Mouse (Mus musculus): Measurements from ENCODE around the gene 1700007K13Rik. TPM values are rescaled to one million over a fixed set of nuclear protein-coding genes. Genes with fewer than 3 reads are reported as not detected.

1700007K13Rik gene
- polyA plus RNA-seq, 1 experiment = 4.0 TPM

GRCm38 (mm10) chr2:28427226-28427625 is 38.9 kb downstream of the 1700007K13Rik start:
- no peak overlapping the region for H3K4me3 ChIP-seq (replicated peaks; ENCODE audit: insufficient read depth, low read depth, low read length)
- no peak for DNase-seq
- H3K27ac ChIP-seq (ENCODE audit: insufficient read depth, low read length) = no peak overlapping the region
- no peaks in the 10 kb centered on the region for H3K27me3 ChIP-seq (ENCODE audit: control insufficient read depth, insufficient read depth, low read length)
- H3K4me1 ChIP-seq (ENCODE audit: control insufficient read depth, insufficient read depth, low read length) = no peaks in the 10 kb centered on the region
- TF ChIP-seq POLR2A (IDR thresholded peaks at IDR 0.05; ENCODE audit: borderline replicate concordance, insufficient read depth, low read length) = no peak
- TF ChIP-seq CTCF (IDR thresholded peaks at IDR 0.05; ENCODE audit: borderline replicate concordance, insufficient read depth, low read depth, low read length) = no peak
- WGBS = 82% methylated on average over 6 of the region's 6 CpGs

- DNase-seq = peak; percentile 30 to 47
- 27% methylated on average over 3 of the region's 3 CpGs for WGBS
- H3K27me3 ChIP-seq (ENCODE audit: control insufficient read depth, insufficient read depth, low read length) = no peaks in the 10 kb centered on the region
- no peak overlapping the region for H3K27ac ChIP-seq (ENCODE audit: insufficient read depth, low read length)
- H3K4me3 ChIP-seq (replicated peaks; ENCODE audit: insufficient read depth, low read depth, low read length) = no peak overlapping the region
- 0 out of 2 replicates have a peak, but pooled peaks cover 5% of the 10 kb centered on the region for H3K4me1 ChIP-seq (ENCODE audit: control insufficient read depth, insufficient read depth, low read length)
- TF ChIP-seq POLR2A (IDR thresholded peaks at IDR 0.05; ENCODE audit: borderline replicate concordance, insufficient read depth, low read length) = no peak
- TF ChIP-seq CTCF (IDR thresholded peaks at IDR 0.05; ENCODE audit: borderline replicate concordance, insufficient read depth, low read depth, low read length) = peak; percentile 53; the same call in 1 of the 2 replicates
These were observed 43.0 kb downstream of the 1700007K13Rik start for GRCm38 (mm10) chr2:28423167-28423566.

- Histone ChIP-seq H3K4me3 (replicated peaks; ENCODE audit: insufficient read depth, low read depth, low read length) (no peak overlapping the region), H3K27ac (ENCODE audit: insufficient read depth, low read length) (no peak overlapping the region), H3K4me1 (ENCODE audit: control insufficient read depth, insufficient read depth, low read length) (peaks cover 28% of the 10 kb centered on the region), H3K27me3 (ENCODE audit: control insufficient read depth, insufficient read depth, low read length) (no peaks in the 10 kb centered on the region)
- TF ChIP-seq POLR2A (IDR thresholded peaks at IDR 0.05; ENCODE audit: borderline replicate concordance, insufficient read depth, low read length) = no peak
- TF ChIP-seq CTCF (IDR thresholded peaks at IDR 0.05; ENCODE audit: borderline replicate concordance, insufficient read depth, low read depth, low read length) = peak; percentile 92
- peak; percentile 89 to 96 for DNase-seq
- 11% methylated on average over 4 of the region's 4 CpGs for WGBS
These were observed 46.2 kb downstream of the 1700007K13Rik start for GRCm38 (mm10) chr2:28419898-28420297.

- 26% methylated on average over 2 of the region's 2 CpGs for WGBS
- no peak overlapping the region for H3K4me3 ChIP-seq (replicated peaks; ENCODE audit: insufficient read depth, low read depth, low read length)
- H3K27me3 ChIP-seq (ENCODE audit: control insufficient read depth, insufficient read depth, low read length) = no peaks in the 10 kb centered on the region
- H3K4me1 ChIP-seq (ENCODE audit: control insufficient read depth, insufficient read depth, low read length) = peaks cover 42% of the 10 kb centered on the region
- peak; percentile 93 to 97 for DNase-seq
- TF ChIP-seq POLR2A (IDR thresholded peaks at IDR 0.05; ENCODE audit: borderline replicate concordance, insufficient read depth, low read length) = no peak
- peak; percentile 99 for TF ChIP-seq CTCF (IDR thresholded peaks at IDR 0.05; ENCODE audit: borderline replicate concordance, insufficient read depth, low read depth, low read length)
- H3K27ac ChIP-seq (ENCODE audit: insufficient read depth, low read length) = peak overlapping the region; percentile 66
These were observed 48.1 kb downstream of the 1700007K13Rik start for GRCm38 (mm10) chr2:28418034-28418433.

GRCm38 (mm10) chr2:28416511-28416910 is 49.6 kb downstream of the 1700007K13Rik start:
- Histone ChIP-seq H3K4me3 (replicated peaks; ENCODE audit: insufficient read depth, low read depth, low read length) (no peak overlapping the region), H3K27me3 (ENCODE audit: control insufficient read depth, insufficient read depth, low read length) (no peaks in the 10 kb centered on the region), H3K27ac (ENCODE audit: insufficient read depth, low read length) (peak overlapping the region; percentile 91), H3K4me1 (ENCODE audit: control insufficient read depth, insufficient read depth, low read length) (peaks cover 54% of the 10 kb centered on the region)
- WGBS = 23% methylated on average over 1 of the region's 1 CpGs
- DNase-seq = peak; percentile 60 to 75
- TF ChIP-seq POLR2A (IDR thresholded peaks at IDR 0.05; ENCODE audit: borderline replicate concordance, insufficient read depth, low read length) (no peak), CTCF (IDR thresholded peaks at IDR 0.05; ENCODE audit: borderline replicate concordance, insufficient read depth, low read depth, low read length) (no peak)

GRCm38 (mm10) chr2:28415387-28416024 is 50.6 kb downstream of the 1700007K13Rik start:
- no peaks in the 10 kb centered on the region for H3K27me3 ChIP-seq (ENCODE audit: control insufficient read depth, insufficient read depth, low read length)
- DNase-seq = peak; percentile 96 to 99
- TF ChIP-seq CTCF (IDR thresholded peaks at IDR 0.05; ENCODE audit: borderline replicate concordance, insufficient read depth, low read depth, low read length) = no peak
- 0 out of 2 replicates have a peak, but pooled peaks have one; percentile 9 for TF ChIP-seq POLR2A (IDR thresholded peaks at IDR 0.05; ENCODE audit: borderline replicate concordance, insufficient read depth, low read length)
- no peak overlapping the region for H3K4me3 ChIP-seq (replicated peaks; ENCODE audit: insufficient read depth, low read depth, low read length)
- H3K4me1 ChIP-seq (ENCODE audit: control insufficient read depth, insufficient read depth, low read length) = peaks cover 59% of the 10 kb centered on the region
- H3K27ac ChIP-seq (ENCODE audit: insufficient read depth, low read length) = peak overlapping the region; percentile 97
- WGBS = 2% methylated on average over 10 of the region's 10 CpGs

GRCm38 (mm10) chr2:28414757-28415137 is 51.4 kb downstream of the 1700007K13Rik start:
- Histone ChIP-seq H3K4me1 (ENCODE audit: control insufficient read depth, insufficient read depth, low read length) (peaks cover 60% of the 10 kb centered on the region), H3K4me3 (replicated peaks; ENCODE audit: insufficient read depth, low read depth, low read length) (no peak overlapping the region), H3K27me3 (ENCODE audit: control insufficient read depth, insufficient read depth, low read length) (no peaks in the 10 kb centered on the region), H3K27ac (ENCODE audit: insufficient read depth, low read length) (peak overlapping the region; percentile 97)
- 43% methylated on average over 5 of the region's 5 CpGs for WGBS
- DNase-seq = no peak
- TF ChIP-seq POLR2A (IDR thresholded peaks at IDR 0.05; ENCODE audit: borderline replicate concordance, insufficient read depth, low read length) (no peak), CTCF (IDR thresholded peaks at IDR 0.05; ENCODE audit: borderline replicate concordance, insufficient read depth, low read depth, low read length) (no peak)

GRCm38 (mm10) chr2:28414116-28414756 is 51.9 kb downstream of the 1700007K13Rik start:
- DNase-seq = peak; percentile 69 to 82
- H3K27me3 ChIP-seq (ENCODE audit: control insufficient read depth, insufficient read depth, low read length) = no peaks in the 10 kb centered on the region
- 41% methylated on average over 5 of the region's 5 CpGs for WGBS
- H3K27ac ChIP-seq (ENCODE audit: insufficient read depth, low read length) = peak overlapping the region; percentile 97
- H3K4me3 ChIP-seq (replicated peaks; ENCODE audit: insufficient read depth, low read depth, low read length) = no peak overlapping the region
- TF ChIP-seq CTCF (IDR thresholded peaks at IDR 0.05; ENCODE audit: borderline replicate concordance, insufficient read depth, low read depth, low read length) (no peak), POLR2A (IDR thresholded peaks at IDR 0.05; ENCODE audit: borderline replicate concordance, insufficient read depth, low read length) (no peak)
- peaks cover 62% of the 10 kb centered on the region for H3K4me1 ChIP-seq (ENCODE audit: control insufficient read depth, insufficient read depth, low read length)
